Mouse (Mus musculus): ENCODE measurements at regions not wholly inside any gene's neighbourhood (a gene's known extent, or its start where the extent isn't known, plus 50 kb on each side); places are given as distances from the start of the nearest gene placed in this dataset.

DNA sequence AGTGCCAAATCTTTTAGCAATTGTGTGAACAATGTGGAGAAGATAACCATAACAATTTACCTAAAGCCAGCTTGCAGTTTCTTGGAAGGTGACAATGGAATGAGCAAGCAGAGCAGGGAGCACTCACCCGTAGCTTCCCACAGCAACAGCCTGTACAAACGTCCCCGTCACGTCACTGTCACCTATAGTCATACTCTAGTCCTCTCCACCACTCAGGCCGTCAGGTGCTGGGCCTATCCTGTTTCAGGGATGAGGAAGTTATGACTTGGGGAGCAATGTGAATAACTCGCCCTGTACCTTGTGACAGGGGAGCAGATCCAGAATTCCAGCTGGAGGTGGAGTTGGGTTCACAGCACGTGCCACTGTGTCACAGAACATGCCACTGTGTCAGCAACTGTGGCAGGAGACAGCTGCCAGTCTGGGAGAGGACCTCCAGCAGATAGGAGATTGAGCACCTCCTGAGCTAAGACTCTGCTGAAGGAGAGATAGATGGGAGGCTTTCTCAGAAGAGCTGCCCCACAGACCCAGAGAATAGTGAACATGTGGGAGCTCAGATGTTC lies 73.4 kb upstream of the Egln3 start:
- DNase-seq (ENCODE audit: low spot score in 2 of 2), result no peak

- no peak for DNase-seq (ENCODE audit: low spot score in 2 of 2)
Observed at GRCm38 (mm10) chr12:54273506-54273905, 69.8 kb upstream of the Egln3 start.

- DNase-seq (ENCODE audit: low spot score in 2 of 2), result no peak
Observed at GRCm38 (mm10) chr12:54272696-54273095, 69.0 kb upstream of the Egln3 start.

DNA sequence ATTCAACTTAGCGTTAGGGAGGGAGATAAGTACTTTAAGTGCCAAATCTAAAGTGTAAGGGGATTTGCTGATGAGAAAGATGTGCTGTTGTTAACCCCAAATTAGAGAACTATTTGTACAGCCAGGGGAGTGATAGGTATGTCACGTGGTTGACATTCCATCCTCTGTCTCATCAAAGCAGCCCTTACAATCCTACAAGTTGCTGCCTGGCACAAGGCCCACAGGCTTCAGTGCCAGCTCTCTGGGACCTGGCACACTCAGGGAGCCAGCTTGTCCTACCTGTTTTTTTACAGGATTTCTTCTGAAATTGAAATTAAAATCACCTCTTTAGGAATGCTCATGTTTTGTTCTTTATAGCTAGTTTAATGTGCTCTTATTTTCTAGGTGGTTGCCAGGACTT lies 68.6 kb upstream of the Egln3 start:
- DNase-seq (ENCODE audit: low spot score in 2 of 2), result no peak

DNA sequence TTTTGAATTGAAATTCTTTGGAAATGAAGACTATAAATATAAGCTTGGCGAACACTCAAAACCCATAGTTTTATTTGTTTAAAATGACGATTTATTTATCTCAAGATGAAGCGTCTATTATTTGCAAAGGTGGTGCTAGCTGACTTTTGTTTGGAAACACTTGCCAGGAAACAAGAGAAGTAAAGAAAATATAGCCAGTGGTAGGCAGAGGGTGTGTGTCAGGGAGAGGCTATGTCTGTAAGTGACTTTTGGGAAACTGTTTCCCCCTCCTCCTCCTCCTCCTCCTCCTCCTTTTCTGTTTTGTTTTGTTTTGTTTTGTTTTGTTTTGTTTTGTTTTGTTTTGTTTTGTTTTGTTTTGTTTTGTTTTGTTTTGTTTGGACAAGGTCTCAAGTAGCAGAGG lies 62.2 kb upstream of the Egln3 start:
- DNase-seq (ENCODE audit: low spot score in 2 of 2), result no peak

GRCm38 (mm10) chr12:54264893-54265835 lies 61.5 kb upstream of the Egln3 start:
- no peak for DNase-seq (ENCODE audit: low spot score in 2 of 2)

- DNase-seq (ENCODE audit: low spot score in 2 of 2), result no peak
Observed at GRCm38 (mm10) chr12:54264418-54264733, 60.7 kb upstream of the Egln3 start.

DNA sequence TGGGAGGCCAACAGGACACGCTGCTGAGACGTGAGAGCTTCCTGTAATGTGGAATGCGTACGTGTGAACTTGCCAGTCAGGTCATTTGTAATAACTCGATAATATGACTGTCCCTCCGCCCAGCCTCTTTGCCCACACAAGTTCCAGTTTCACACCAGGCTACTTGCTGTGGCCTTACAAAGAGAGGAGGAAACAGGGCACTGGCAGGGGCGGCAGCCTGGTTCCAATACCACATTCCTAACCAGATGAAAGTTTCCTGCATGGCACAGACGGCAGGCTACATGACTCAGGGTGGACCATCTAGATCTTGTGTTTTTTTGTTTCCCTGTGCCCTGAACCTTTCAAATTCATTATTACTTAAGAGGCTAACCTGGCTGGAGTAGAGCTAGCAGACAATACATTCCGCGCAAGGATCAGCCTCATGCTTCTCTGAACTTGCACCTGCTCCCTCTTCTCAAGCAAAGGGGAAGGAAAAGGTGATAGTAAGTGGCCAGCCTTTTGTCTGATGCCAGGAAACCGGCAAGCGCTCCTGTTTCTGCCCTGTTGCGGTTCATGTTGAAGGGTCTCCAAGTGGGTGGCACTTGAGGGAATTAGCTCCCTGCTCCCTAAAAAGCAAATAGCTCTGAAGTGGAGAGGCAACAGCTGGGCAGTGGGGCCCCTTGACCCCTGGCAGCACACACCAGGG lies 60.2 kb upstream of the Egln3 start:
- no peak for DNase-seq (ENCODE audit: low spot score in 2 of 2)

GRCm38 (mm10) chr12:54262236-54263005 lies 58.8 kb upstream of the Egln3 start:
- DNase-seq (ENCODE audit: low spot score in 2 of 2), result no peak

- DNase-seq (ENCODE audit: low spot score in 2 of 2), result no peak
Observed at GRCm38 (mm10) chr12:54261426-54261825, 57.8 kb upstream of the Egln3 start.

- no peak for DNase-seq (ENCODE audit: low spot score in 2 of 2)
Observed at GRCm38 (mm10) chr12:54260502-54260901, 56.8 kb upstream of the Egln3 start.

DNA sequence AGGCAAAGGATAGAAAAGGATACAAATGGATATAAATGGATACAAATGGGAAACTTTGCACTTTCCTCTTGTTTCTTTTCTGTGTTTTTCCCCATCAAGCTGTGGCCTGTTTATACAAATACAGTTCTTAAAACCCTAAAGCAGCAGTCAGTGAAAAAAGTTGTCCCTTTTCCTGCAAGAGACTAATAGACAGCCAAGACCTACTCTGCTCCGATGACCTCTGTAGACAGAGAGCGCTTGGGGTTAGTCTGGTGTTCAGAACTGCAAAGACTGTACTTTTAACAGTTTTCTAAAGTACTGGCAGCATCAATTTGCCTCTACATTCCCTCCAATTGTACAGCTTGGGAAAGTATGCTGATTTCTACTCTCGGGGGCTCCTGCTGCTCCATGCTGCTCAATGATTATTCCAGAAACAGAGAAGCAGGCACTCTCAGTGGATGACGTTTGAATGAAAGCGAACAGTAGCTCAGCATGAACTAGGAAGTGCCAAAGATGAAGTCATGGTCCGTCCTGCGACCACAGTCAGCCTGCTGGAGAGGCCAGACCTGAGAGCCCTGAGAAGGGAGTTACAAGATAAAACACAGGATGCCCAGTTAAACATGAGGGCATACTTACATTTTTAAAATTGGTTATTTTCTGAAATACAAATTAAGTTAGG lies 54.2 kb upstream of the Egln3 start:
- no peak for DNase-seq (ENCODE audit: low spot score in 2 of 2)

DNA sequence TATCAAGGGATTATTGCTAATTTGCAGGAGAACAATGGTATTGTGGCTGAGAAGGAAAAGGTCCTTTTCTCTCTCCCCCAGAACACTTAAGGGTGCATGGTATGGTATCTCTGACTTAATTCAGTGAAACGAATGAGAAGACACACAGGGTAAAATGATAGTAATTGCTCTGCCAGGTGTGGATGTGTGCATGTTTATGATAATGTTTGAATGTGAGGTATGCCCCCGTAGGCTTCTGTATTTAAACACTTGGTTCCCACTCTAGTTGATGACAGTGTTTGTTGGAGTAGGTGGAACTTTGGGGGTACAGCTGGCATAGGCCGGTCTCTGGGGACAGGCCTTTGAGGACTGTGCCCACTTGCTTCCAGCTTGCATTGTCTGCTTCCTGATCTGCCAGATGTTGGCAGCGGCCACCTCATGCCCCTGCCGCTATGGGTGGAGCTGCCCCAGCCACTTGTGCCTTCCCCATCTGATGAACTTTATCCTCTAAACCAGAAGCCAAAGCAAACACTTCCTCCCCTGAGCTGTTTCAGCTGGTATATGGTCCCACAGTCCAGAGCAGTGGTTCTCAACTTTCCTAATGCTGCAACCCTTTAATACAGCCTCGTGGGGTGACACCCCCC lies 53.0 kb upstream of the Egln3 start:
- DNase-seq (ENCODE audit: low spot score in 2 of 2), result no peak
